Mouse (Mus musculus) Patski (cell line): ENCODE measurements around the gene Fancb. TPM values are rescaled to one million over a fixed set of nuclear protein-coding genes. Genes with fewer than 3 reads are reported as not detected.

Source experiments
- ATAC-seq: fragments of 100-300 bp; one replicate; pipeline ENCODE4 v1.8.0; 2021
- CTCF ChIA-PET: fragments of 350-600 bp; sonication (Branson Sonifier 250); formaldehyde crosslinking; loops from one replicate; lab custom pipeline; 2022; ENCODE audit warnings: inconsistent platforms; lab: Charles Lee
- POLR2A ChIA-PET: fragments of 350-600 bp; sonication (Branson Sonifier 250); formaldehyde crosslinking; loops from one replicate; lab custom pipeline; 2022; ENCODE audit warnings: antibody characterized with exemption, inconsistent platforms; lab: Charles Lee
- DNase-seq: peaks from one replicate; pipeline ENCODE4 v3.0.0-alpha.2; 2011; ENCODE audit warnings: low read depth, low spot score
- H3K27me3 ChIP-seq: fragments of 371-371 bp; one replicate; pipeline ENCODE4 v1.5.1; 2021
- CTCF ChIP-seq: fragments of 100-300 bp; IDR thresholded peaks from one replicate; pipeline ENCODE4 v1.5.1; 2021
- in situ Hi-C: fragments of 300-500 bp; cut with MboI; formaldehyde crosslinking; loops from 3 replicates; pipeline ENCODE4 v1.11.1; 2018; ENCODE audit warnings: low pct_unique_long_range_greater_than_20kb, mixed read lengths
- polyA plus RNA-seq: library from polyadenylated mRNA; unstranded; gene quantifications from one replicate; pipeline ENCODE4 v1.2.3, GENCODE M21; 2021

Gene Fancb
- polyA plus RNA-seq: 3.8 TPM

DNA sequence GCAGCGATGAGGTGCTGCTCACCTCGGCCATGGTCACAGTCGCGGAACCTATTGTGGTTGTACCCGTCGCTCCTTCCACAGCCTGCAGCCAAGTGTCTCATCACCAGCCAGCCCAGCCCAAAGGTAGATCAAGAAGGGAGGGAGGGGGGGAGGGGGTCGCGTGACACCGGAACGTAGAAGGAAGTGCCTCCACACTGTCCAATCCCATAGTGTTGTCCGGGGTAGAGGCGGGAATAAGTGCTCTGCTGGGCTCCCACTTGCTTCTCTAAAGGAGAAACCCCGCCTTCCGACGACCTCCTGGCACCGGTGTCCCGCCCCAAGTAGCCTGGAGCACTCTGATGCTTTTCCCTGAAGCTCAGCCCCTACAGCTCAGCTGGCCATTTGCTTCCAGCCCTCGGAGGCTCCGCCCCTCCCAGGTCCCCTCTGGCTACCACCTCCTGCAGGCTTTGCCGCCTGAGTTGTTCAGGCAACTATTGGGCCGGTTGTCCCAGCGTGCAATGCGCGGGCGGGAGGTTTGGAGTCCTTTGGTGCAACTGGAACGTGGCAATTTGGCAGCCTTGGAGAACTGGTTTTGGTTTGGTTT, at the start of gene Fancb, which contains the start of gene Mospd2:
Gene Fancb, plus strand, starts transcription at position 400 of the 583 bp plus-strand sequence.
Gene Mospd2, minus strand, starts transcription at position 183 of the 583 bp plus-strand sequence.
- peak; percentile 99 for ATAC-seq
- in situ Hi-C loops: no loop called here
- no peak for TF ChIP-seq CTCF
- POLR2A ChIA-PET: no interaction called here
- no peaks in the 10 kb centered on the region for H3K27me3 ChIP-seq
- CTCF ChIA-PET: interaction anchor here (1.1 kb wide), 1 partner anchor 8 kb away, joined by 3 read pairs; no protein-coding TSS in a partner anchor
- peak; percentile 78 for DNase-seq

GRCm38 (mm10) chrX:164941540-164941939, 38.9 kb upstream of the Fancb start:
- DNase-seq: no peak
- no peak for TF ChIP-seq CTCF
- in situ Hi-C loops: no loop called here
- ChIA-PET CTCF (no interaction called here), POLR2A (no interaction called here)
- ATAC-seq: no peak
- no peaks in the 10 kb centered on the region for H3K27me3 ChIP-seq

DNA sequence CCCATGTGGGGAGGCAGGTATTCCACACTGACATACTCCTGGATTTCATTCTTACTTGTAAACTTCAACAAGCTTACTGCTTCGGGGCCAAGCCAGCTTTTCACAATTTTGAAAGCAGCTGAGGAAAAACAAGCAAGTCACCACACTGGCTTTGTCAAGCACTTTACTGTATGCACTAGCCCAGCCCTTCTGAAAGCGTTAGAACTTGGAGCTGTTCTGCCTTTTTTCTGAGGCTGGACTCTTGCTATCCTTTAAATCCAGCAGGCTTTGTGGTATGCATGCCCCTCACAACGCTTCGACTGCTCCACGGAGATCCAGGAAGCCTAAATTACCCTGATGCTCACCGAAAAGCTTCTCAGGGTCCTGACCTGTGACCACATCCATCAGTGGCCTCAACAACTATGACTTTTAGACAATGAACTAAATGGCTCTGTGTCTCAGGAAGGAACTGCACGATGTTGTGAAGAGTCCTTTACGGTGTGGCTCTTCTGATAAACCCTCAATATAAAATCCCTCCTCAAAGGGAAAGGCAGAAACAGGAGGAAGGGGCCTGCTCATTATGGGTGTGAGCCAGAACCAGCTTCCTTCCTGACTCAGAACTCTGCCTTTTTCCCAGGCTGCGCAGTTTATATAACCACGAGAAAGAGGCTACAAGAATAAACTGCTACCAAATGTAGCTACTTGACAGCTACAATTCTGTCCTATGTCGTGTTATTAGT, 28.4 kb upstream of the Fancb start:
- no peak for ATAC-seq
- in situ Hi-C loops: no loop called here

GRCm38 (mm10) chrX:164952601-164953375, 27.6 kb upstream of the Fancb start:
- in situ Hi-C loops: no loop called here
- ChIA-PET POLR2A (no interaction called here), CTCF (no interaction called here)
- DNase-seq: no peak
- ATAC-seq: no peak
- H3K27me3 ChIP-seq: peaks cover 3% of the 10 kb centered on the region
- TF ChIP-seq CTCF: no peak

More for the DNA sequence above, 28.4 kb upstream of the Fancb start:
- no peak for DNase-seq
- POLR2A ChIA-PET: no interaction called here
- H3K27me3 ChIP-seq: peaks cover 7% of the 10 kb centered on the region
- CTCF ChIA-PET: no interaction called here
- no peak for TF ChIP-seq CTCF

- no peak for TF ChIP-seq CTCF
- POLR2A ChIA-PET: no interaction called here
- CTCF ChIA-PET: no interaction called here
- no peaks in the 10 kb centered on the region for H3K27me3 ChIP-seq
- DNase-seq: no peak
- in situ Hi-C loops: no loop called here
- ATAC-seq: no peak
These were observed 14.5 kb upstream of the Fancb start for GRCm38 (mm10) chrX:164965750-164966448.

DNA sequence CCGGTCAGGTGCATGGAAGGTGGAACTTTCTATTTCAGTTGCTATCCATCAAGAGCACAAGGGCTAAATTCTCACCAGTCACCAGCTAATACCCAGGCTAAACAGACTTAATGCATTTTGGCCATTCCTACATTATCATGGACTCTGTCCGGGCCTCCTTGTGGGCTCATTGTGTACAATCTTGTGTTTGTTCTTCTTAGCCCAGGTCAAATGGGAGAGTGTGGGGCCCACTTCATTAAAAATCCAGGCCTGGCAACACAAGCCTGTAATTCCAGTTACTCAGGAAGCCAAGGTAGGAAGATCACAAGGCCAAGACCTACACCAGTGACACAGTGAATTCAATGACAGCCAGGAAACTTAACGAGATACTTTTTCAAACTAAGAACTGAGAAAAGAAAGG, 9.2 kb upstream of the Fancb start:
- H3K27me3 ChIP-seq: no peaks in the 10 kb centered on the region
- TF ChIP-seq CTCF: no peak
- ChIA-PET POLR2A (no interaction called here), CTCF (interaction anchor here (1.3 kb wide), 1 partner anchor 10 kb away, joined by 3 read pairs; no protein-coding TSS in a partner anchor)
- no peak for DNase-seq
- ATAC-seq: no peak
- in situ Hi-C loops: no loop called here

DNA sequence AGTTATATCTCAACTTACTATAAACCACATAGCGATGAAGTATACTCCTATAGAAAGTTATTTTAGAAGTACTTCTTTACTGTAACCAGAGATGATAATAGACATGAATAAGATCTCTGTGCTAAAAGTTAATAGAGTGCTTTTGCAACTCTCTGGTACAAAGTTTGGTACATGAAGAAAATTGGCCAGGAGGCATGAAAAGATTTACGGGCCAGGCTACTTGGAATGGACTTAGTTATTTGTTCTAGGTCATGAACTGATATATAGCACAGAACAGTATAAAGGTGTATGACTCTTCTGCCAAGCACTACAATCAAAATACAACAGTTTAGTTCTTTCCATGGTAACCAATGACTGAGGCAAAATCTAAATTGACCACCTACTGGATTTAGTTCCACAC, 1.5 kb upstream of the Fancb start:
- ChIA-PET POLR2A (no interaction called here), CTCF (no interaction called here)
- no peak for TF ChIP-seq CTCF
- ATAC-seq (no peak), DNase-seq (no peak)
- in situ Hi-C loops: no loop called here
- no peaks in the 10 kb centered on the region for H3K27me3 ChIP-seq

DNA sequence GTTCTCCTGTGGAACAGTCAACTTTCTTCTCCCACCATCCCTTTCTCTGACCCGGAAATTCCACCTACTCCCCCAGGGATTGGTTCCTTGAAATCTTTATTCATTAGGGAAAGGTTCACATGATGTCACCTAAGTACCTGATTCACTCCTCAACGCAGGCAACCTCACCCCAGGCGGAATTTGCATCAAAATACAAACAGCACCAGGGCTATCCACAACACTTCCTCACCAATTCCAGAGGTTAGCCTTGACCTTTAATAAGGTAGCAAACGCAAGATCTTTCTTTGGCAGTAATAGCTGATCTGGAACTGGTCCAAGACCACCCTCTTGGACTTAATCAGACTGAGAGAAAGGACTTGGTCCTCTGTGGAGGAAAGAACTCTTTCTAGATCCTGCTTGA, 22.7 kb downstream of the Fancb start:
- DNase-seq (no peak), ATAC-seq (no peak)
- in situ Hi-C loops: no loop called here
- TF ChIP-seq CTCF: no peak
- POLR2A ChIA-PET: no interaction called here
- no peaks in the 10 kb centered on the region for H3K27me3 ChIP-seq
- CTCF ChIA-PET: no interaction called here

DNA sequence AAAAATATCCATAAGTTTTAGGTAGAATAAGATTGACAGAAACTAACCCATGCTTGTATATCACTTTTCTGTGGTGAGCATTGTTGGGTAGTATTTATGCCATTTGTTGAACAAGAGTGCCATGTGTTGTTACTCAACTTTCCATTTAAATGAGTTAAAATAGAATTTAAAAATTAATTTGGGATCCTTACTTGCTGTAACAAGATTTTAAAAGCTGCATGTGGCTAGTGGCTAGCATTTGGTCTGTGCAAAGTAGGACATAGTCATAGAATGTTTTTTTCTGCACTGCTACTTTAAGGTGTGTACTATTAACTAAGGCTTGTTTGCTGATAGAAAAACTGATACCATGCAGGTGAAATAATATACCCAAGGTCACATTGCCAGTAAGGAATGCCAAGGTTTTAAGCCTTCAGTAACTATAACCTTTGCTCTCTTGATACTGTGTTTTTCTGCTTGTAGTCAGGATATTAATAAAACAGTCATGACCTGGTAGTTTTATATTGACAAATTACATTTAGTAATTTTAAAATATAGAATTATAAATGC, 24.5 kb downstream of the Fancb start, which contains the start of gene Gm17604:
Gene Gm17604, minus strand, starts transcription at position 51 of the 546 bp plus-strand sequence.
- H3K27me3 ChIP-seq: no peaks in the 10 kb centered on the region
- CTCF ChIA-PET: no interaction called here
- ATAC-seq: no peak
- in situ Hi-C loops: no loop called here
- no peak for TF ChIP-seq CTCF
- POLR2A ChIA-PET: no interaction called here
- no peak for DNase-seq

Other genes with a start within 250 kb of the Fancb start
- gene Mospd2, start 217 bp upstream of the Fancb start, polyA plus RNA-seq: 48.6 TPM
- gene Gm17604, start 24.2 kb downstream of the Fancb start, polyA plus RNA-seq: not detected